In the genomic region with DNA sequence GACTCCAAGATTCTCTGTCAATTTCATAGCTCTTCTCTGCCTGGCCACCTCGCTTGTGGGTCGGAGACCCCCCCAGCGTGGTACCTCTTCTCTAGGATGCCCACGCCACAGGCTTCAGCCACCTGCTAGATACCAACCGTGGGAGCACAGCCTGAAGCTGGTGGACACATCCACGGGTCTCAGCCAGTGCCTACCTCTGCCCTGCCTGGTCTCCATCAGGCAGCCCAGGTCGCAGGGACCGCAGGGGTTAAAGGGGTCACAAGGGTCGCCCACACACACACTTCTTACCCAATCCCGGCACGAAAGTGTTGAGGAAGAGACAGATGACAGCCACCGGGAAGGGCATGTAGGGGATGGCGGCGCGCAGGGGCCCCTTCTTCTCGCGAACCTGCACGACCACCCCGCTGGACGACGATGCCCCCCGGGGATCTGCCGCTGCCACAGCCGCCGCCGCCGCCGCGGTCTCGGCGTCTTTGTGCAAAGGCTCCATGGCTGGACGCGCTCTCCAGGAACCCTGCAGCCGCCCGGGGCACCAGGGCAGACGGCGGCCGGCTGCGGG, we compare ENCODE assay signal across 8 mouse cellular contexts. TPM values are rescaled to one million over a fixed set of nuclear protein-coding genes. Genes with fewer than 3 reads are reported as not detected.
DNase-seq lines count a peak whose midpoint lies in the region; ATAC-seq and TF ChIP-seq lines count a peak whose summit lies in the region.

No protein-coding gene starts in this region.

- peak overlapping the region; percentile 40 for H3K9ac ChIP-seq in kidney, embryonic 14.5 days (ENCODE audit: low read depth, low read length)
- H3K9ac ChIP-seq in hindbrain, embryonic 15.5 days, result peak overlapping the region; percentile 52
- peak overlapping the region; percentile 39 for H3K9ac ChIP-seq in midbrain, embryonic 15.5 days

- DNase-seq in kidney, adult 8-10 months, result no peak
- DNase-seq in ovary, postnatal 10 days (ENCODE audit: low spot score), result no peak
- DNase-seq in left cerebral cortex, adult 8-10 months (ENCODE audit: low spot score in 2 of 2), result no peak
- DNase-seq in right cerebral cortex, postnatal 14 days, result no peak

- peaks cover 39% of the 10 kb centered on the region for H3K27me3 ChIP-seq in kidney, embryonic 14.5 days (ENCODE audit: control insufficient read depth, insufficient read depth, low read length)
- H3K27me3 ChIP-seq in hindbrain, embryonic 15.5 days, result peaks cover 14% of the 10 kb centered on the region; the same call in 1 of the 2 replicates
- H3K27me3 ChIP-seq in midbrain, embryonic 15.5 days (replicated peaks), result peaks cover 24% of the 10 kb centered on the region

- peaks cover 15% of the 10 kb centered on the region; the same call in 1 of the 2 replicates for H3K4me1 ChIP-seq in kidney, embryonic 14.5 days (ENCODE audit: control insufficient read depth, insufficient read depth, low read length)
- no peaks in the 10 kb centered on the region; the same call in 1 of the 2 replicates for H3K4me1 ChIP-seq in cortical plate, adult 2 months (ENCODE audit: control insufficient read depth, insufficient read depth, low read length)
- peaks cover 30% of the 10 kb centered on the region for H3K4me1 ChIP-seq in hindbrain, embryonic 15.5 days (replicated peaks)
- peaks cover 26% of the 10 kb centered on the region for H3K4me1 ChIP-seq in midbrain, embryonic 15.5 days

- H3K36me3 ChIP-seq in kidney, embryonic 14.5 days (ENCODE audit: control insufficient read depth, insufficient read depth, low read length), result no peaks in the 10 kb centered on the region
- H3K36me3 ChIP-seq in hindbrain, embryonic 15.5 days, result no peaks in the 10 kb centered on the region
- H3K36me3 ChIP-seq in midbrain, embryonic 15.5 days (replicated peaks), result no peaks in the 10 kb centered on the region

- TF ChIP-seq CTCF in cortical plate, adult 2 months (IDR thresholded peaks at IDR 0.05; ENCODE audit: extremely low read depth, insufficient read depth, low read length), result no peak

- peak overlapping the region; percentile 75 for H3K4me2 ChIP-seq in kidney, embryonic 14.5 days (replicated peaks; ENCODE audit: low read depth, low read length)
- peak overlapping the region; percentile 87 for H3K4me2 ChIP-seq in hindbrain, embryonic 15.5 days
- H3K4me2 ChIP-seq in midbrain, embryonic 15.5 days, result peak overlapping the region; percentile 81

- H3K27ac ChIP-seq in kidney, embryonic 14.5 days (ENCODE audit: low read depth, low read length), result no peak overlapping the region
- peak overlapping the region; percentile 89 for H3K27ac ChIP-seq in cortical plate, adult 2 months (ENCODE audit: insufficient read depth, low read length)
- peak overlapping the region; percentile 40 for H3K27ac ChIP-seq in hindbrain, embryonic 15.5 days (replicated peaks)
- no peak overlapping the region for H3K27ac ChIP-seq in midbrain, embryonic 15.5 days

- no peaks in the 10 kb centered on the region for H3K9me3 ChIP-seq in kidney, embryonic 14.5 days (ENCODE audit: control insufficient read depth, low read length)
- no peaks in the 10 kb centered on the region for H3K9me3 ChIP-seq in hindbrain, embryonic 15.5 days
- H3K9me3 ChIP-seq in midbrain, embryonic 15.5 days, result no peaks in the 10 kb centered on the region

- 5% methylated on average over 39 of the region's 39 CpGs for whole genome bisulfite sequencing in kidney, embryonic 14.5 days
- WGBS in hindbrain, embryonic 15.5 days, result 2% methylated on average over 36 of the region's 39 CpGs
- WGBS in midbrain, embryonic 15.5 days, result 4% methylated on average over 39 of the region's 39 CpGs

- H3K4me3 ChIP-seq in kidney, embryonic 14.5 days (ENCODE audit: low read length), result peak overlapping the region; percentile 46
- H3K4me3 ChIP-seq in cortical plate, adult 2 months (ENCODE audit: insufficient read depth, low read length), result peak overlapping the region; percentile 83
- H3K4me3 ChIP-seq in hindbrain, embryonic 15.5 days, result peak overlapping the region; percentile 55
- H3K4me3 ChIP-seq in midbrain, embryonic 15.5 days, result peak overlapping the region; percentile 48

- ATAC-seq in kidney, embryonic 14.5 days (ENCODE audit: low FRiP score, low TSS enrichment), result no peak
- ATAC-seq in hindbrain, embryonic 15.5 days (ENCODE audit: low FRiP score, low read depth), result no peak
- peak; percentile 16 for ATAC-seq in midbrain, embryonic 15.5 days (replicated peaks)

- TF ChIP-seq POLR2A in cortical plate, adult 2 months (IDR thresholded peaks at IDR 0.05; ENCODE audit: extremely low read depth, insufficient read depth, low read length), result no peak

RNA-seq across cellular contexts. Expression of a gene that starts 0.4 kb away (rescaled TPM):
- polyA plus RNA-seq in kidney, embryonic 14.5 days (2014; fragmentation: Nextera tagmentation; extraction: Ambion mirVana), result 1.7 and 1.8 TPM in 2 replicates
- polyA plus RNA-seq in cortical plate, adult 2 months (2012; rRNA removed), result 93.7 and 100 TPM in 2 replicates
- 12.7 and 14.1 TPM in 2 replicates for polyA plus RNA-seq in hindbrain, embryonic 15.5 days (2015; fragmentation: Nextera tagmentation; extraction: Ambion mirVana)
- 7.2 and 9.3 TPM in 2 replicates for polyA plus RNA-seq in midbrain, embryonic 15.5 days (2015; fragmentation: Nextera tagmentation; extraction: Ambion mirVana)
- 100 to 1,000 TPM; 139 to 156 (median 147) TPM for total RNA-seq in left cerebral cortex, adult 8-10 months (2022)

Comparison
In these comparisons a context has a peak if more than half of its experiments do, and no peak if none do; other contexts are left out.
1. H3K27ac ChIP-seq: peak in cortical plate, adult 2 months (single experiment) and hindbrain, embryonic 15.5 days (single experiment); none in kidney, embryonic 14.5 days (single experiment) and midbrain, embryonic 15.5 days (single experiment).
2. Peak in every context shown above with its lines, with median percentiles within 50 percentile points of each other: H3K4me2 ChIP-seq, H3K4me3 ChIP-seq and H3K9ac ChIP-seq.